18 mouse cellular contexts compared by ENCODE assay signal in the genomic region with DNA sequence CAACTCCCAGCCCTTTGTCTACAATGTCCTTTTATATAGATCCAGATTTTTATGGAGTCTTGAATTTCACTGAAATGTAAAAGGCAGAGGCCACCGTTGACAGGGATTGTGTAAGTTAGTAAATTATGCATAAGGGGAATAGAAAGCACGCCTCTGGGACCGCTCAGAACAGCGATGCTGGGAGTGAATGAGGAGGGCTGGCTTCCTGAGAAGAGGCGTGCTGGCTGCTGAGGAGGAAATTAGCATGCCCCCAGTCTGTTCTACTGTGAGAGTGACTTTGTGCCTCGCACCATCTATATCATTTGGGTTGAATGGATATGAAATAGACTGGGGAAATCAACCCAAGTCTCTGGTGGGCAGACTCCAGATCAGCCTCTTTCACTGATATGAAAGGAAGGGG. TPM values are rescaled to one million over a fixed set of nuclear protein-coding genes. Genes with fewer than 3 reads are reported as not detected.
DNase-seq lines count a peak whose midpoint lies in the region; ATAC-seq and TF ChIP-seq lines count a peak whose summit lies in the region.
"Had no signal": no experiment of that assay in that cellular context is flagged by ENCODE, and none has a peak within 500 bp of the region (broad histone marks: within the 10 kb centered on the region; RNA-seq: fewer than 3 reads in every experiment).

No protein-coding gene starts in this region.

- no peaks in the 10 kb centered on the region for H3K27me3 ChIP-seq in forebrain, postnatal 0 days (ENCODE audit: insufficient read depth, low read length)
- H3K27me3 ChIP-seq in neural tube, embryonic 14.5 days (ENCODE audit: control insufficient read depth, insufficient read depth, low read length), result no peaks in the 10 kb centered on the region

- no peak for TF ChIP-seq CTCF in forebrain, postnatal 0 days (IDR thresholded peaks at IDR 0.05; ENCODE audit: low read depth)

- H3K9me3 ChIP-seq in forebrain, postnatal 0 days (ENCODE audit: low read length), result no peaks in the 10 kb centered on the region
- H3K9me3 ChIP-seq in neural tube, embryonic 14.5 days (ENCODE audit: control insufficient read depth, low read length), result no peaks in the 10 kb centered on the region
- H3K9me3 ChIP-seq: G1E had no signal

- 0 out of 2 replicates have a peak, but pooled peaks cover 3% of the 10 kb centered on the region for H3K4me1 ChIP-seq in forebrain, postnatal 0 days (ENCODE audit: insufficient read depth)
- peaks cover 6% of the 10 kb centered on the region; the same call in 1 of the 2 replicates for H3K4me1 ChIP-seq in neural tube, embryonic 14.5 days (ENCODE audit: control insufficient read depth, insufficient read depth, low read length)

- peak; percentile 98 for ATAC-seq in forebrain, postnatal 0 days
- ATAC-seq in megakaryocyte, adult 5-6 weeks (ENCODE audit: poor library complexity, severe bottlenecking), result peak; percentile 52; the same call in 1 of the 2 replicates
- peak; percentile 84 for ATAC-seq in neural tube, embryonic 14.5 days (ENCODE audit: low read depth)
- ATAC-seq: intestine, postnatal 0 days had no signal

- H3K4me2 ChIP-seq in forebrain, postnatal 0 days (ENCODE audit: low read depth), result no peak overlapping the region
- 0 out of 2 replicates have a peak overlapping the region, but pooled peaks have one; percentile 15 for H3K4me2 ChIP-seq in neural tube, embryonic 14.5 days (ENCODE audit: low read depth, low read length)

- no peak overlapping the region for H3K9ac ChIP-seq in forebrain, postnatal 0 days
- H3K9ac ChIP-seq in neural tube, embryonic 14.5 days (replicated peaks; ENCODE audit: low read depth, low read length), result no peak overlapping the region
- H3K9ac ChIP-seq: liver, embryonic 14.5 days had no signal

- H3K4me3 ChIP-seq in forebrain, postnatal 0 days (ENCODE audit: low read depth, low read length), result no peak overlapping the region
- no peak overlapping the region for H3K4me3 ChIP-seq in neural tube, embryonic 14.5 days (ENCODE audit: low read depth, low read length)
- H3K4me3 ChIP-seq: heart, adult 2 months had no signal

- intact Hi-C loops in left cerebral cortex, postnatal 14 days (cut with DNase I), result no loop called here
- intact Hi-C loops in left cerebral cortex, postnatal 4 days (cut with DNase I), result no loop called here

- 31% methylated on average over 6 of the region's 6 CpGs for WGBS in forebrain, postnatal 0 days
- WGBS in neural tube, embryonic 14.5 days, result 13% methylated on average over 6 of the region's 6 CpGs

- no peaks in the 10 kb centered on the region for H3K36me3 ChIP-seq in forebrain, postnatal 0 days (ENCODE audit: insufficient read depth)
- no peaks in the 10 kb centered on the region for H3K36me3 ChIP-seq in neural tube, embryonic 14.5 days (ENCODE audit: control insufficient read depth, insufficient read depth, low read length)
- H3K36me3 ChIP-seq: G1E had no signal

- H3K27ac ChIP-seq in forebrain, postnatal 0 days (ENCODE audit: low read depth, low read length), result peak overlapping the region; percentile 67
- H3K27ac ChIP-seq in neural tube, embryonic 14.5 days (ENCODE audit: low read depth, low read length), result peak overlapping the region; percentile 62; the same call in 1 of the 2 replicates
- H3K27ac ChIP-seq: heart, adult 2 months; liver, embryonic 14.5 days had no signal

- DNase-seq in left cerebral cortex, postnatal 14 days (ENCODE audit: low spot score in 2 of 2), result peak; percentile 40 to 44
- DNase-seq in left cerebral cortex, postnatal 4 days, result no peak
- peak; percentile 60 for DNase-seq in forebrain, postnatal 0 days
- no peak for DNase-seq in cerebellum, adult 11 months
- DNase-seq in cerebellum, adult 18-20 months, result no peak
- DNase-seq in T-cell, adult 2 months (ENCODE audit: low spot score), result no peak
- DNase-seq: cerebellum, adult 8-10 months; heart, adult 2 months; kidney, postnatal 36 days; lung, postnatal 10 days; thymus, adult 2 months had no signal

RNA-seq across cellular contexts. Expression of gene Syt16, which starts 46.3 kb away (rescaled TPM):
- total RNA-seq in left cerebral cortex, postnatal 14 days (2021), result 100 to 1,000 TPM; 106 to 114 TPM
- 100 to 1,000 TPM; 107 TPM for total RNA-seq in left cerebral cortex, postnatal 4 days (2021)
- total RNA-seq in forebrain, postnatal 0 days (2014; rRNA removed), result 114 TPM in 2 replicates
- polyA plus RNA-seq in forebrain, postnatal 0 days (2015; fragmentation: Nextera tagmentation; extraction: Ambion mirVana), result 95.2 and 102 TPM in 2 replicates
- not detected in 2 replicates for total RNA-seq in megakaryocyte, adult 5-6 weeks (2015)
- not detected in 2 replicates for total RNA-seq in megakaryocyte, adult 5-6 weeks (2017)
- 90.4 and 95.5 TPM in 2 replicates for polyA plus RNA-seq in neural tube, embryonic 14.5 days (2014; fragmentation: Nextera tagmentation; extraction: Ambion mirVana)
- total RNA-seq: heart, adult 2 months; heart, postnatal 25 days; monocyte, adult 5-6 weeks had no signal
- polyA plus RNA-seq: G1E; thymus, adult 2 months had no signal

Comparison
In these comparisons a context has a peak if more than half of its experiments do, and no peak if none do; other contexts are left out.
1. DNase-seq: peak in left cerebral cortex, postnatal 14 days (2 of 2) and forebrain, postnatal 0 days (single experiment); none in left cerebral cortex, postnatal 4 days (single experiment), cerebellum, adult 11 months (single experiment), cerebellum, adult 18-20 months (0 of 2) and T-cell, adult 2 months (single experiment).
2. RNA of gene Syt16, which starts 46.3 kb away (total RNA-seq): 114 TPM in forebrain, postnatal 0 days, 106 to 114 TPM in left cerebral cortex, postnatal 14 days and 107 TPM in left cerebral cortex, postnatal 4 days; not detected in megakaryocyte, adult 5-6 weeks; every median in the first group is over 100 times any median in the second.
3. Peak in every context shown above with its lines, with median percentiles within 50 percentile points of each other: ATAC-seq.